Comparison of ENCODE assay signal across 10 mouse cellular contexts in the genomic region with DNA sequence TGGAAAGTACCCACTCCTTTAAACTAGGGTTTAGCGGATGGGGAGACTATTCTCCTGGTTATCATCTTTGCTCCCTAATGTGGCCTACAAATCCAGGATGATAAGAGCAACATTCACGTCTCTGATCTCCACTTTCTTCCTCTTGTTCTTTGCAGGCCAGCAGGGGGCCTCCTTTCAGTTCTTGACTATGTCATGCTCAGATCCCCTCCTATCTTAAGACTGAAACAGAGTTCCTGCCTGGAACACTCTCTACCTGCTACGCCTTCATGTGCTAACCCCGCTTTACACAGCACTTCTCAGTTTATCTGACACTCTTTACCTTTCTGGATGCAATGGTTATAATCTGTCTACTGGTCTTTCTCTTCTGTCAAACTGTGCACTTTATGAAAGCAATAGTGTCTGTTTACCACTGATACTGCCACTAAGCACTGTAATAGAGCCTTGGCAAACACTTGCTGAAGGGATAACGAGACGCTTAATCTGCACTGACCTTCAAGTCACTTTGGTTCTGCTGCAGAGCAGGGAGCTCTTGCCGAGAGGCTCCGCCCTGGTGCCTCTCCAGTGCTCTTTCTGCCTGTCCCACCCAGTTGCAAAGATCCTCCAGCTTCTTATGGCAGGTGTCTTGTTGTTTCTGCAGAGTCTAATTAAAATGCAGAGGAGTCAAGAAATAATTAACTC.
DNase-seq lines count a peak whose midpoint lies in the region; ATAC-seq and TF ChIP-seq lines count a peak whose summit lies in the region.
"Had no signal": no experiment of that assay in that cellular context is flagged by ENCODE, and none has a peak within 500 bp of the region (broad histone marks: within the 10 kb centered on the region; RNA-seq: fewer than 3 reads in every experiment).

No protein-coding gene starts in this region.

- H3K36me3 ChIP-seq in forebrain, postnatal 0 days (ENCODE audit: insufficient read depth), result peaks cover 88% of the 10 kb centered on the region
- H3K36me3 ChIP-seq in forebrain, embryonic 13.5 days (ENCODE audit: poor library complexity, severe bottlenecking), result peaks cover 92% of the 10 kb centered on the region
- peaks cover 50% of the 10 kb centered on the region for H3K36me3 ChIP-seq in heart, embryonic 16.5 days (ENCODE audit: control insufficient read depth, insufficient read depth)
- peaks cover 20% of the 10 kb centered on the region for H3K36me3 ChIP-seq in stomach, postnatal 0 days (ENCODE audit: control insufficient read depth, insufficient read depth, low read length)

- peak; percentile 47; the same call in 1 of the 2 replicates for TF ChIP-seq CTCF in forebrain, postnatal 0 days (IDR thresholded peaks at IDR 0.05; ENCODE audit: low read depth)
- TF ChIP-seq CTCF in stomach, postnatal 0 days (IDR thresholded peaks at IDR 0.05; ENCODE audit: low read depth), result peak; percentile 69

- ATAC-seq in forebrain, postnatal 0 days, result no peak
- ATAC-seq in forebrain, embryonic 13.5 days, result no peak
- peak; percentile 83 for ATAC-seq in heart, embryonic 16.5 days (replicated peaks; ENCODE audit: extremely low read depth, insufficient read depth, low FRiP score)
- ATAC-seq in stomach, postnatal 0 days (ENCODE audit: low FRiP score, low TSS enrichment), result no peak
- ATAC-seq in erythroblast, adult 5-6 weeks (replicated peaks; ENCODE audit: low FRiP score, poor library complexity, severe bottlenecking), result no peak

- no peaks in the 10 kb centered on the region for H3K4me1 ChIP-seq in forebrain, postnatal 0 days (ENCODE audit: insufficient read depth)
- no peaks in the 10 kb centered on the region for H3K4me1 ChIP-seq in forebrain, embryonic 13.5 days
- H3K4me1 ChIP-seq in heart, embryonic 16.5 days (ENCODE audit: control insufficient read depth, insufficient read depth, low read length), result peaks cover 19% of the 10 kb centered on the region
- no peaks in the 10 kb centered on the region for H3K4me1 ChIP-seq in stomach, postnatal 0 days (replicated peaks; ENCODE audit: control insufficient read depth, insufficient read depth)
- H3K4me1 ChIP-seq: embryonic facial prominence, embryonic 13.5 days; lung, embryonic 15.5 days had no signal

- peak; percentile 16 for DNase-seq in forebrain, postnatal 0 days
- peak; percentile 13 for DNase-seq in ovary, postnatal 36 days (ENCODE audit: low spot score)
- DNase-seq in ovary, adult 18-20 months (ENCODE audit: low spot score), result no peak
- DNase-seq in stomach, postnatal 0 days (ENCODE audit: low spot score), result peak; percentile 14
- DNase-seq in left cerebral cortex, adult 11 months (ENCODE audit: low spot score), result no peak

- no peak overlapping the region for H3K27ac ChIP-seq in forebrain, postnatal 0 days (ENCODE audit: low read depth, low read length)
- no peak overlapping the region for H3K27ac ChIP-seq in forebrain, embryonic 13.5 days
- H3K27ac ChIP-seq in heart, embryonic 16.5 days (ENCODE audit: low read length), result peak overlapping the region; percentile 80
- no peak overlapping the region for H3K27ac ChIP-seq in stomach, postnatal 0 days (replicated peaks)
- H3K27ac ChIP-seq: embryonic facial prominence, embryonic 13.5 days; lung, embryonic 15.5 days had no signal

- H3K4me2 ChIP-seq in forebrain, postnatal 0 days (ENCODE audit: low read depth), result no peak overlapping the region
- H3K4me2 ChIP-seq in forebrain, embryonic 13.5 days, result no peak overlapping the region
- no peak overlapping the region for H3K4me2 ChIP-seq in heart, embryonic 16.5 days (ENCODE audit: low read depth, low read length)
- H3K4me2 ChIP-seq in stomach, postnatal 0 days (replicated peaks; ENCODE audit: low read depth), result no peak overlapping the region
- H3K4me2 ChIP-seq: embryonic facial prominence, embryonic 13.5 days; lung, embryonic 15.5 days had no signal

- 65% methylated on average over 8 of the region's 8 CpGs for WGBS in forebrain, postnatal 0 days
- 73% methylated on average over 8 of the region's 8 CpGs for WGBS in forebrain, embryonic 13.5 days
- 40% methylated on average over 8 of the region's 8 CpGs for WGBS in heart, embryonic 16.5 days
- 64% methylated on average over 8 of the region's 8 CpGs for WGBS in stomach, postnatal 0 days

- no peak for TF ChIP-seq EP300 in stomach, postnatal 0 days (optimal IDR thresholded peaks at IDR 0.05)

- no peak overlapping the region for H3K4me3 ChIP-seq in forebrain, postnatal 0 days (ENCODE audit: low read depth, low read length)
- H3K4me3 ChIP-seq in forebrain, embryonic 13.5 days, result no peak overlapping the region
- no peak overlapping the region for H3K4me3 ChIP-seq in heart, embryonic 16.5 days (ENCODE audit: low read length)
- H3K4me3 ChIP-seq in stomach, postnatal 0 days (ENCODE audit: low read depth, low read length), result no peak overlapping the region
- H3K4me3 ChIP-seq: embryonic facial prominence, embryonic 13.5 days; lung, embryonic 15.5 days had no signal

- H3K27me3 ChIP-seq in forebrain, postnatal 0 days (ENCODE audit: insufficient read depth, low read length), result no peaks in the 10 kb centered on the region
- no peaks in the 10 kb centered on the region for H3K27me3 ChIP-seq in forebrain, embryonic 13.5 days
- no peaks in the 10 kb centered on the region for H3K27me3 ChIP-seq in heart, embryonic 16.5 days (ENCODE audit: control insufficient read depth, insufficient read depth, low read length)
- H3K27me3 ChIP-seq in stomach, postnatal 0 days (ENCODE audit: control insufficient read depth, insufficient read depth, low read length), result no peaks in the 10 kb centered on the region
- H3K27me3 ChIP-seq: embryonic facial prominence, embryonic 13.5 days; lung, embryonic 15.5 days had no signal

- no peak overlapping the region for H3K9ac ChIP-seq in forebrain, postnatal 0 days
- no peak overlapping the region for H3K9ac ChIP-seq in forebrain, embryonic 13.5 days
- H3K9ac ChIP-seq in heart, embryonic 16.5 days (ENCODE audit: low read length), result no peak overlapping the region
- H3K9ac ChIP-seq in stomach, postnatal 0 days (ENCODE audit: low read length), result no peak overlapping the region
- H3K9ac ChIP-seq: embryonic facial prominence, embryonic 13.5 days; lung, embryonic 15.5 days had no signal

- H3K9me3 ChIP-seq in forebrain, postnatal 0 days (ENCODE audit: low read length), result no peaks in the 10 kb centered on the region
- H3K9me3 ChIP-seq in forebrain, embryonic 13.5 days (replicated peaks), result no peaks in the 10 kb centered on the region
- H3K9me3 ChIP-seq in heart, embryonic 16.5 days (replicated peaks; ENCODE audit: control insufficient read depth, low read length), result no peaks in the 10 kb centered on the region
- H3K9me3 ChIP-seq in stomach, postnatal 0 days (ENCODE audit: control insufficient read depth, low read length), result no peaks in the 10 kb centered on the region
- H3K9me3 ChIP-seq: embryonic facial prominence, embryonic 13.5 days; lung, embryonic 15.5 days had no signal

Comparison
In these comparisons a context has a peak if more than half of its experiments do, and no peak if none do; other contexts are left out.
1. DNase-seq: peak in forebrain, postnatal 0 days (single experiment), ovary, postnatal 36 days (single experiment) and stomach, postnatal 0 days (single experiment); none in ovary, adult 18-20 months (single experiment) and left cerebral cortex, adult 11 months (single experiment).